Mouse (Mus musculus) limb, embryonic 14.5 days (tissue): ENCODE results near the gene Abcg8. TPM values are rescaled to one million over a fixed set of nuclear protein-coding genes. Genes with fewer than 3 reads are reported as not detected.

Experiments used
- ATAC-seq: fragments of 200-750 bp; cut with Nextera tagmentation; 2 replicates; pipeline ENCODE4 v1.8.0; 2017; ENCODE audit warnings: low read depth, moderate number of reproducible peaks, moderate TSS enrichment; ENCODE audit not compliant: low FRiP score
- DNase-seq: peaks from one replicate; pipeline ENCODE4 v3.0.0-alpha.2; 2015; ENCODE audit warnings: low spot score
- H3K27ac ChIP-seq: fragments of 300-500 bp; sonication (generic); replicated peaks from 2 replicates; pipeline ENCODE4 v1.5.1; 2014; ENCODE audit warnings: low read depth, mild to moderate bottlenecking, low read length, moderate library complexity, mixed read lengths
- H3K27me3 ChIP-seq: fragments of 300-500 bp; sonication (generic); 2 replicates; pipeline ENCODE4 v1.6.1; 2014; ENCODE audit warnings: low read length, mixed read lengths; ENCODE audit not compliant: control insufficient read depth, insufficient read depth
- H3K36me3 ChIP-seq: fragments of 300-500 bp; sonication (generic); 2 replicates; pipeline ENCODE4 v1.6.1; 2014; ENCODE audit warnings: mild to moderate bottlenecking, low read length, moderate library complexity, mixed read lengths; ENCODE audit not compliant: control insufficient read depth, insufficient read depth
- H3K4me1 ChIP-seq: fragments of 300-500 bp; sonication (generic); 2 replicates; pipeline ENCODE4 v1.6.1; 2014; ENCODE audit warnings: antibody characterized with exemption, low read length, mixed read lengths; ENCODE audit not compliant: control insufficient read depth, insufficient read depth
- H3K4me2 ChIP-seq: fragments of 300-500 bp; sonication (generic); replicated peaks from 2 replicates; pipeline ENCODE4 v1.6.1; 2014; ENCODE audit warnings: low read depth, mild to moderate bottlenecking, low read length, moderate library complexity; ENCODE audit not compliant: severe bottlenecking
- H3K4me3 ChIP-seq: fragments of 300-500 bp; sonication (generic); replicated peaks from 2 replicates; pipeline ENCODE4 v1.5.1; 2014; ENCODE audit warnings: low read length
- H3K9ac ChIP-seq: fragments of 300-500 bp; sonication (generic); 2 replicates; pipeline ENCODE4 v1.6.1; 2014; ENCODE audit warnings: mild to moderate bottlenecking, low read depth, low read length, moderate library complexity; ENCODE audit not compliant: severe bottlenecking
- H3K9me3 ChIP-seq: fragments of 300-500 bp; sonication (generic); 2 replicates; pipeline ENCODE4 v1.6.1; 2016; ENCODE audit warnings: low read length; ENCODE audit not compliant: control insufficient read depth
- POLR2A ChIP-seq: fragments of 200-500 bp; IDR thresholded peaks from 2 replicates; pipeline ENCODE4 v1.8.0; 2012; ENCODE audit warnings: inconsistent platforms, mild to moderate bottlenecking, moderate library complexity, borderline replicate concordance; ENCODE audit not compliant: insufficient read depth, insufficient read length; ENCODE audit errors: extremely low read depth
- WGBS: fragments of 180-500 bp; shearing (Covaris S2); extraction: QIAGEN DNeasy Blood & Tissue Kit; methylation state at CpG from one replicate; pipeline ENCODE4 v1.1.7; 2014; 5-methylcytosine and 5-hydroxymethylcytosine counted together
- polyA plus RNA-seq, 2 experiments: library from polyadenylated mRNA; depleted of rRNA in 1 of 2; stranded (reverse) in 1 of 2; unstranded in 1 of 2; fragments of >200 nt; fragmentation: Nextera tagmentation in 1 of 2; extraction: Ambion mirVana in 1 of 2; gene quantifications; 2 replicates each; pipeline versions ENCODE4 v1.2.1 to v1.2.3; 2012 to 2014

Gene Abcg8
- polyA plus RNA-seq, 2 experiments, result 0.16 TPM; not detected in 1

DNA sequence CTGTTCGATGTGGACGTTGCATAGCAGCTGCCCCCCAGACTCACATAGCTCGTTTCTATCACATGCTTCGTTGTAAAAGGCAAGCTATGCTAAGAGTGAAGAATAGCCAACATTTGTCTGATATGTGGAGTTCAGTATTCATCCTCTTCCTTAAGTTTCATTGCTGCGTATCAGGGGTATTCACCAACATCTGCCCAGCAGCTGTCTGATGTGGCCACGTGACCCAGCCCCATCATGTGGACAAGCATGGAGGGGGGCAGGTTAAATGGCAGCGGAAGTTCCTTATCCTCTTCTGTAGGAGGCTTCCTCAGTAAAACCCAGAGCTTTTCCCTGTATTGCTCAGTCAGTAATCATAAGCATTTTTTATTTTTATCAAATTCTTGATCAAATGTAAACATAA, 18.3 kb upstream of the Abcg8 start:
- Histone ChIP-seq H3K27ac (no peak overlapping the region), H3K27me3 (no peaks in the 10 kb centered on the region), H3K36me3 (peaks cover 15% of the 10 kb centered on the region), H3K4me2 (no peak overlapping the region), H3K9ac (no peak overlapping the region), H3K4me3 (no peak overlapping the region), H3K9me3 (no peaks in the 10 kb centered on the region), H3K4me1 (peaks cover 6% of the 10 kb centered on the region; the same call in 1 of the 2 replicates)
- DNase-seq, result no peak
- ATAC-seq, result peak; percentile 19; the same call in 1 of the 2 replicates
- no peak for TF ChIP-seq POLR2A
- WGBS, result 63% methylated on average over 7 of the region's 7 CpGs

DNA sequence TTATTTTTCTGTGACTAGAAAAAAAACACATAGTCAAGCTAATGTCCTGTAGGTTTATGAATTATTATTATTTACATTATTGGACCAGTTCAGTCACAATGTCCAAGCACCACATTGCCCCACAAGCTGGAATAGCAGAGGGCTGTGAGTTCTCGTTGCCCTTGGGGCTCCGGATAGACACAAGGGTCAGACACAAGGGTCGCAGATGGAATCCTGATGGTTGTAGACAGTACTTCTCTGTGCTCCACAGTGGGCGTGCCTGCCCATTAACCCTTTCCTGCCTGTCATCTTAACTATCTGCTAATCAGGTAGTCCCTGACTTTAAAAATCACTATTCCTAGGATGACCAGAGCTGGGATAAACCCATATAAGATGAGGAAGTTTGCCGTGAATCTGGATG, 17.9 kb upstream of the Abcg8 start:
- no peaks in the 10 kb centered on the region for H3K9me3 ChIP-seq
- no peak overlapping the region for H3K4me3 ChIP-seq
- no peak for DNase-seq
- H3K4me2 ChIP-seq, result no peak overlapping the region
- peaks cover 6% of the 10 kb centered on the region; the same call in 1 of the 2 replicates for H3K4me1 ChIP-seq
- WGBS, result 36% methylated on average over 5 of the region's 5 CpGs
- no peak for TF ChIP-seq POLR2A
- no peak overlapping the region for H3K27ac ChIP-seq
- no peak for ATAC-seq
- no peak overlapping the region for H3K9ac ChIP-seq
- no peaks in the 10 kb centered on the region for H3K27me3 ChIP-seq
- H3K36me3 ChIP-seq, result peaks cover 11% of the 10 kb centered on the region

DNA sequence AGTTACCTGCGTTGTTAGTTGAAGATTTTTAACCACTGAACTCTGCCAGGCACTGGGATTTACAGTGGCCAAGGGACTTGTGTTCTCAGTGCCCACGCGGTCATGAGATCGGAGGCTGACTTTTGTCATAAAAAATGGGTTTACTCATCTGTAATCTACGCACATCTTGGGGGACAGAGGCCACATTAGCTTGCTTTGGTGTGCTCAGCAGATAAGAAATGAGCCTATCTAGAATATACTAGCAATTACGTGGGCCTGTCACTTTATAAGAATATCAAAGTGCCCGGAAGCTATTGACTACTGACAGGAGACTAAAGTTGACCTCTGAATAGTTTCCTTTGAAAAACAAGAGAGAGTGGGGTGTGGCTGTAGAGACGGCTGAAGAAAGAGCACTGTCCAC, 17.2 kb upstream of the Abcg8 start:
- 82% methylated on average over 8 of the region's 8 CpGs for WGBS
- no peak overlapping the region for H3K27ac ChIP-seq
- no peaks in the 10 kb centered on the region for H3K9me3 ChIP-seq
- H3K36me3 ChIP-seq, result peaks cover 4% of the 10 kb centered on the region; the same call in 1 of the 2 replicates
- DNase-seq, result no peak
- no peak overlapping the region for H3K9ac ChIP-seq
- ATAC-seq, result no peak
- TF ChIP-seq POLR2A, result no peak
- no peaks in the 10 kb centered on the region for H3K27me3 ChIP-seq
- H3K4me2 ChIP-seq, result no peak overlapping the region
- peaks cover 6% of the 10 kb centered on the region; the same call in 1 of the 2 replicates for H3K4me1 ChIP-seq
- H3K4me3 ChIP-seq, result no peak overlapping the region

DNA sequence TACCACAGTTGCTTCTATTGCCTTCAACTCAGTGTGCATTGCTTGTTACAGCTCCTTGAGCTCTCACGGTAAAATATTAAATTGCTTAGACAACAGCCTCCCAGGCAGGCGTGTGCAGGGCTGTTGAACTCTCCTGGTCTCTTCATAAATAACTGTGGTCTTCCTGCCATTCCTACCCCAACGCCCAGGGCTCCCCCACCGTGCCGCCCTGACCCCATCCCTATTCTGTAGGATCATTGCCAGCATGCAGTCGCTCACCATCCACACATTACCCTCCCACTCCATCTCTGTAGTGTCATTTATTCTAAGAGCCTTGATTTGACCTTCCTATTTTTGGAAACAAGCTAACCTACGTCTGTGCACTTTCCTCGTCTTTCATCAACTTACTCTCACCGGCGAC, 11.0 kb upstream of the Abcg8 start:
- 35% methylated on average over 10 of the region's 10 CpGs for WGBS

DNA sequence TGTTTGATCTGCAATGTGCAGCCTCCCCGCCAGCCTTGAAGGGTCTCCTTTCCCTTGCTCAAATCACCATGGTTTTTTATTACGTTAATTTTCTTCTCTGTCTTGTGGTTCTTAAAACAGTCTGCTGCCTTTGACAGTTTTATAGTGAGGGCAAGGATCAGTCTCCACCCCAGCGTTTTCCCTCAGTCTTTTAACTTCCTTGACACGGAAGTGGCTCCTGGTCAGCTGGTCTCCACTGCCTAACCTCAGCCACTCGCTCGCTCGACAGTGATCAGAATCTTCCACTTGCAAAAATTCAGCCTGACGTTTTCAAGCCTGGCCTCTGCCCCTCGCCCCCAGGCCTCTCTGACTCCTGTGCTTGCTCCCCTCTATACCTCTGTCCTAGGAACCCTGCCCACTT, 10.4 kb upstream of the Abcg8 start:
- H3K4me1 ChIP-seq, result peaks cover 11% of the 10 kb centered on the region
- H3K4me3 ChIP-seq, result no peak overlapping the region
- no peak for TF ChIP-seq POLR2A
- H3K27ac ChIP-seq, result no peak overlapping the region
- ATAC-seq (no peak), DNase-seq (no peak)
- H3K4me2 ChIP-seq, result no peak overlapping the region
- H3K27me3 ChIP-seq, result no peaks in the 10 kb centered on the region
- H3K36me3 ChIP-seq, result no peaks in the 10 kb centered on the region
- no peak overlapping the region for H3K9ac ChIP-seq
- H3K9me3 ChIP-seq, result no peaks in the 10 kb centered on the region
- WGBS, result 15% methylated on average over 9 of the region's 9 CpGs

More for the DNA sequence above, 11.0 kb upstream of the Abcg8 start:
- no peaks in the 10 kb centered on the region for H3K27me3 ChIP-seq
- no peak overlapping the region for H3K4me2 ChIP-seq
- no peak overlapping the region for H3K27ac ChIP-seq
- peaks cover 11% of the 10 kb centered on the region for H3K4me1 ChIP-seq
- H3K9me3 ChIP-seq, result no peaks in the 10 kb centered on the region
- no peak for TF ChIP-seq POLR2A
- no peak overlapping the region for H3K4me3 ChIP-seq
- H3K36me3 ChIP-seq, result no peaks in the 10 kb centered on the region
- DNase-seq, result no peak
- no peak for ATAC-seq
- H3K9ac ChIP-seq, result no peak overlapping the region

DNA sequence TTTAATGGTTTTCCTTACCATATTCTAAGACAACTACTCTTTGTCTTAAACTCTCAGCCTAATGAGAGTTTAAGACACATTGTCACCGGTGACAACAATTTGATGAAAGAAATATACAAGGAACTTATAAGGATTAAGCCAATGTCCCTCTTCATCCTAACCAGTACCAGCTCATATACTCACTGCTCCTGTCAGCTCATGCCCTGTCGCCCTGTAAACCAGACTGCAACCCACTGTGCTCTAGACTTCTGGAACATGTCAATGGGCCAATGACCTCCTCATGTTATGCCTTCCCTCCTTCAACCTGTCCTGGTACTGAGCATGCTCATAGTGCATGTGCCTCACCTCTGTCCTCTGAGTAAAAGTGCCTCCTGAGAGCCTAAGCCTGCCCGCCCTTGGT, 8.3 kb upstream of the Abcg8 start:
- no peaks in the 10 kb centered on the region for H3K9me3 ChIP-seq
- no peak for TF ChIP-seq POLR2A

More for the DNA sequence above, 8.3 kb upstream of the Abcg8 start:
- H3K36me3 ChIP-seq, result no peaks in the 10 kb centered on the region
- H3K4me2 ChIP-seq, result no peak overlapping the region
- DNase-seq (no peak), ATAC-seq (no peak)
- 87% methylated on average over 3 of the region's 3 CpGs for WGBS
- H3K4me3 ChIP-seq, result no peak overlapping the region
- peaks cover 6% of the 10 kb centered on the region; the same call in 1 of the 2 replicates for H3K4me1 ChIP-seq
- H3K27me3 ChIP-seq, result no peaks in the 10 kb centered on the region
- no peak overlapping the region for H3K27ac ChIP-seq
- H3K9ac ChIP-seq, result no peak overlapping the region
